Mouse (Mus musculus): ENCODE data around the gene Nsf.

The Nsf gene

GRCm38 (mm10) chr11:103838955-103839354 is 114.9 kb downstream of the Nsf start:
- DNase-seq (ENCODE audit: low spot score in 2 of 2) = no peak

GRCm38 (mm10) chr11:103832331-103832730 is 121.5 kb downstream of the Nsf start:
- no peak for DNase-seq (ENCODE audit: low spot score in 2 of 2)

GRCm38 (mm10) chr11:103831766-103832165 is 122.1 kb downstream of the Nsf start:
- DNase-seq (ENCODE audit: low spot score in 2 of 2) = no peak

GRCm38 (mm10) chr11:103830476-103830875 is 123.4 kb downstream of the Nsf start:
- DNase-seq (ENCODE audit: low spot score in 2 of 2) = no peak

GRCm38 (mm10) chr11:103829956-103830355 is 123.9 kb downstream of the Nsf start:
- DNase-seq (ENCODE audit: low spot score in 2 of 2) = no peak

GRCm38 (mm10) chr11:103828866-103829265 is 125.0 kb downstream of the Nsf start:
- DNase-seq (ENCODE audit: low spot score in 2 of 2) = no peak

- no peak for DNase-seq (ENCODE audit: low spot score in 2 of 2)
Measured at GRCm38 (mm10) chr11:103827201-103827600, 126.7 kb downstream of the Nsf start.

- no peak for DNase-seq (ENCODE audit: low spot score in 2 of 2)
Measured at GRCm38 (mm10) chr11:103816719-103817118, 137.1 kb downstream of the Nsf start.

- no peak for DNase-seq (ENCODE audit: low spot score in 2 of 2)
Measured at GRCm38 (mm10) chr11:103815986-103816385, 137.9 kb downstream of the Nsf start.

- DNase-seq (ENCODE audit: low spot score in 2 of 2) = no peak
Measured at GRCm38 (mm10) chr11:103814808-103815207, 139.0 kb downstream of the Nsf start.

GRCm38 (mm10) chr11:103811246-103811645 is 142.6 kb downstream of the Nsf start:
- no peak for DNase-seq (ENCODE audit: low spot score in 2 of 2)

- no peak for DNase-seq (ENCODE audit: low spot score in 2 of 2)
Measured at GRCm38 (mm10) chr11:103810631-103811030, 143.2 kb downstream of the Nsf start.

- no peak for DNase-seq (ENCODE audit: low spot score in 2 of 2)
Measured at GRCm38 (mm10) chr11:103809611-103810598, 144.0 kb downstream of the Nsf start.

GRCm38 (mm10) chr11:103808771-103809610 is 144.9 kb downstream of the Nsf start:
- no peak for DNase-seq (ENCODE audit: low spot score in 2 of 2)

GRCm38 (mm10) chr11:103807966-103808365 is 145.9 kb downstream of the Nsf start:
- no peak for DNase-seq (ENCODE audit: low spot score in 2 of 2)

- no peak for DNase-seq (ENCODE audit: low spot score in 2 of 2)
Measured at GRCm38 (mm10) chr11:103804804-103805203, 149.1 kb downstream of the Nsf start.

GRCm38 (mm10) chr11:103804126-103804525 is 149.7 kb downstream of the Nsf start:
- no peak for DNase-seq (ENCODE audit: low spot score in 2 of 2)

- no peak for DNase-seq (ENCODE audit: low spot score in 2 of 2)
Measured at GRCm38 (mm10) chr11:103801128-103801527, 152.7 kb downstream of the Nsf start.

- DNase-seq (ENCODE audit: low spot score in 2 of 2) = no peak
Measured at GRCm38 (mm10) chr11:103789951-103790350, 163.9 kb downstream of the Nsf start.

GRCm38 (mm10) chr11:103780152-103780551 is 173.7 kb downstream of the Nsf start:
- DNase-seq (ENCODE audit: low spot score in 2 of 2) = no peak

GRCm38 (mm10) chr11:103774228-103774530 is 179.7 kb downstream of the Nsf start:
- no peak for DNase-seq (ENCODE audit: low spot score in 2 of 2)

GRCm38 (mm10) chr11:103773387-103774227 is 180.2 kb downstream of the Nsf start, which contains the start of gene Wnt3:
Gene Wnt3 (plus strand): TSS chr11:103774150.
- no peak for DNase-seq (ENCODE audit: low spot score in 2 of 2)
